Mouse (Mus musculus): ENCODE results near the gene Nfia.

Nfia gene

GRCm38 (mm10) chr4:97772641-97773040 lies at the start of gene Nfia:
TSS of gene Nfia (plus strand) at chr4:97772734.
- no peak for DNase-seq (ENCODE audit: low read depth)

GRCm38 (mm10) chr4:97723374-97723773 lies 49.2 kb upstream of the Nfia start:
- DNase-seq (ENCODE audit: low read depth): no peak

GRCm38 (mm10) chr4:97728520-97728919 lies 44.0 kb upstream of the Nfia start:
- peak; percentile 10 for DNase-seq (ENCODE audit: low read depth)

GRCm38 (mm10) chr4:97729999-97730398 lies 42.5 kb upstream of the Nfia start:
- DNase-seq (ENCODE audit: low read depth): no peak

GRCm38 (mm10) chr4:97730416-97730815 lies 42.1 kb upstream of the Nfia start:
- DNase-seq (ENCODE audit: low read depth): no peak

GRCm38 (mm10) chr4:97733392-97733791 lies 39.1 kb upstream of the Nfia start:
- no peak for DNase-seq (ENCODE audit: low read depth)

- DNase-seq (ENCODE audit: low read depth): no peak
These were observed 28.6 kb upstream of the Nfia start for GRCm38 (mm10) chr4:97743932-97744331.

- no peak for DNase-seq (ENCODE audit: low read depth)
These were observed 27.0 kb upstream of the Nfia start for GRCm38 (mm10) chr4:97745296-97746105.

- DNase-seq (ENCODE audit: low read depth): no peak
These were observed 26.2 kb upstream of the Nfia start for GRCm38 (mm10) chr4:97746106-97746900.

- DNase-seq (ENCODE audit: low read depth): no peak
These were observed 22.1 kb upstream of the Nfia start for GRCm38 (mm10) chr4:97750401-97750800.

- peak; percentile 86 for DNase-seq (ENCODE audit: low read depth)
These were observed 21.5 kb upstream of the Nfia start for GRCm38 (mm10) chr4:97751030-97751482.

- no peak for DNase-seq (ENCODE audit: low read depth)
These were observed 20.9 kb upstream of the Nfia start for GRCm38 (mm10) chr4:97751483-97752251.

GRCm38 (mm10) chr4:97752276-97753010 lies 20.1 kb upstream of the Nfia start:
- DNase-seq (ENCODE audit: low read depth): no peak

- DNase-seq (ENCODE audit: low read depth): no peak
These were observed 19.0 kb upstream of the Nfia start for GRCm38 (mm10) chr4:97753521-97753920.

GRCm38 (mm10) chr4:97754241-97754640 lies 18.3 kb upstream of the Nfia start:
- no peak for DNase-seq (ENCODE audit: low read depth)

GRCm38 (mm10) chr4:97757207-97757977 lies 15.1 kb upstream of the Nfia start:
- no peak for DNase-seq (ENCODE audit: low read depth)

- no peak for DNase-seq (ENCODE audit: low read depth)
These were observed 14.5 kb upstream of the Nfia start for GRCm38 (mm10) chr4:97757978-97758461.

GRCm38 (mm10) chr4:97758661-97759060 lies 13.9 kb upstream of the Nfia start:
- DNase-seq (ENCODE audit: low read depth): no peak

GRCm38 (mm10) chr4:97764616-97765015 lies 7.9 kb upstream of the Nfia start:
- DNase-seq (ENCODE audit: low read depth): no peak

- DNase-seq (ENCODE audit: low read depth): no peak
These were observed 7.1 kb upstream of the Nfia start for GRCm38 (mm10) chr4:97765341-97766020.
